Mouse (Mus musculus) liver, embryonic 15.5 days (tissue): Measurements from ENCODE around the gene Cyp2u1. TPM values are rescaled to one million over a fixed set of nuclear protein-coding genes. Genes with fewer than 3 reads are reported as not detected.

Experiments used
- polyA plus RNA-seq: library from polyadenylated mRNA; unstranded; fragments of >200 nt; fragmentation: Nextera tagmentation; extraction: Ambion mirVana; gene quantifications from 2 replicates; pipeline ENCODE4 v1.2.1, GENCODE M21; 2015

Gene Cyp2u1
- polyA plus RNA-seq, 1 experiment from 2014 or later = 0.25 TPM

Other genes starting within 250 kb of the Cyp2u1 start
- gene Lef1, start 192.8 kb downstream of the Cyp2u1 start, polyA plus RNA-seq = 0.86 and 1.1 TPM in 2 replicates
- gene Hadh, start 31.1 kb downstream of the Cyp2u1 start, polyA plus RNA-seq = 114 and 120 TPM in 2 replicates
- gene Sgms2, start 188.2 kb upstream of the Cyp2u1 start, polyA plus RNA-seq = 4.4 and 4.7 TPM in 2 replicates